Mouse (Mus musculus) lung, postnatal 0 days (tissue): ENCODE results near the gene Cct7.

ENCODE experiments used
- CTCF ChIP-seq: IDR thresholded peaks from 2 replicates; pipeline ENCODE4 v1.5.1; 2016; ENCODE audit warnings: antibody characterized with exemption, mild to moderate bottlenecking
- EP300 ChIP-seq: IDR thresholded peaks from 2 replicates; pipeline ENCODE4 v1.6.1; 2016; ENCODE audit warnings: antibody characterized with exemption, mild to moderate bottlenecking, control low read depth

GRCm38 (mm10) chr6:85501571-85502102 lies 50.3 kb downstream of the Cct7 start:
- TF ChIP-seq CTCF (no peak), EP300 (no peak)
